Mouse (Mus musculus) urinary bladder, postnatal 0 days (tissue): ENCODE results near the gene Aldoart2. TPM values are rescaled to one million over a fixed set of nuclear protein-coding genes. Genes with fewer than 3 reads are reported as not detected.

ENCODE experiments used
- polyA plus RNA-seq: library from polyadenylated mRNA; unstranded; fragments of >200 nt; fragmentation: Nextera tagmentation; extraction: Ambion mirVana; gene quantifications from 2 replicates; pipeline ENCODE4 v1.2.1, GENCODE M21; 2015

Aldoart2 gene
- 0.07 and 0.10 TPM in 2 replicates for polyA plus RNA-seq

GRCm38 (mm10) chr12:55565206-55565605 is at the start of gene Aldoart2:
Gene Aldoart2 (plus strand): TSS chr12:55565239.

GRCm38 (mm10) chr12:55598887-55599561 is 34.0 kb downstream of the Aldoart2 start, which contains the start of gene Insm2:
Gene Insm2 (plus strand): TSS chr12:55599427.

Other genes starting within 250 kb of the Aldoart2 start
- gene Psma6, start 181.0 kb upstream of the Aldoart2 start, polyA plus RNA-seq = 320 and 338 TPM in 2 replicates
- gene Nfkbia, start 72.6 kb upstream of the Aldoart2 start, polyA plus RNA-seq = 74.6 and 84.2 TPM in 2 replicates
- gene Insm2, start 34.2 kb downstream of the Aldoart2 start, polyA plus RNA-seq = 0.07 TPM in 1 of 2 replicates, not detected in the other